Mouse (Mus musculus): Measurements from ENCODE around the gene Acer2.
"Not testable (repeated sequence)": the region's sequence is repeated elsewhere in the genome, so short reads cannot be mapped to it uniquely, and the experiment has no call there.

Acer2 gene

GRCm38 (mm10) chr4:86874146-86874847 is at the start of gene Acer2:
Gene Acer2 (plus strand): TSS chr4:86874396.
- no peak for DNase-seq (ENCODE audit: low read depth)

GRCm38 (mm10) chr4:86825143-86825542 is 49.1 kb upstream of the Acer2 start:
- no peak for DNase-seq (ENCODE audit: low read depth)

GRCm38 (mm10) chr4:86831896-86832295 is 42.3 kb upstream of the Acer2 start:
- no peak for DNase-seq (ENCODE audit: low read depth)

GRCm38 (mm10) chr4:86841141-86841540 is 33.1 kb upstream of the Acer2 start:
- not testable (repeated sequence) for DNase-seq (ENCODE audit: low read depth)

- DNase-seq (ENCODE audit: low read depth), result no peak
Measured at GRCm38 (mm10) chr4:86845384-86845783, 28.8 kb upstream of the Acer2 start.

GRCm38 (mm10) chr4:86847246-86847645 is 26.9 kb upstream of the Acer2 start:
- no peak for DNase-seq (ENCODE audit: low read depth)

- DNase-seq (ENCODE audit: low read depth), result no peak
Measured at GRCm38 (mm10) chr4:86851331-86851730, 22.9 kb upstream of the Acer2 start.

GRCm38 (mm10) chr4:86852018-86852417 is 22.2 kb upstream of the Acer2 start:
- DNase-seq (ENCODE audit: low read depth), result no peak

GRCm38 (mm10) chr4:86852813-86853590 is 21.2 kb upstream of the Acer2 start:
- no peak for DNase-seq (ENCODE audit: low read depth)

GRCm38 (mm10) chr4:86856304-86857112 is 17.7 kb upstream of the Acer2 start:
- no peak for DNase-seq (ENCODE audit: low read depth)

GRCm38 (mm10) chr4:86857113-86858069 is 16.8 kb upstream of the Acer2 start, which contains the start of gene Rps6:
Gene Rps6 (minus strand): TSS chr4:86857412.
- peak; percentile 91 for DNase-seq (ENCODE audit: low read depth)

- no peak for DNase-seq (ENCODE audit: low read depth)
Measured at GRCm38 (mm10) chr4:86858070-86858440, 16.1 kb upstream of the Acer2 start.

GRCm38 (mm10) chr4:86864087-86864486 is 10.1 kb upstream of the Acer2 start:
- no peak for DNase-seq (ENCODE audit: low read depth)

GRCm38 (mm10) chr4:86871988-86872387 is 2.2 kb upstream of the Acer2 start:
- no peak for DNase-seq (ENCODE audit: low read depth)

- DNase-seq (ENCODE audit: low read depth), result no peak
Measured at GRCm38 (mm10) chr4:86873072-86873471, 1.1 kb upstream of the Acer2 start.

GRCm38 (mm10) chr4:86879477-86879876 is 5.3 kb downstream of the Acer2 start:
- no peak for DNase-seq (ENCODE audit: low read depth)

- DNase-seq (ENCODE audit: low read depth), result no peak
Measured at GRCm38 (mm10) chr4:86881178-86881577, 7.0 kb downstream of the Acer2 start.

- no peak for DNase-seq (ENCODE audit: low read depth)
Measured at GRCm38 (mm10) chr4:86882413-86882812, 8.2 kb downstream of the Acer2 start.

- DNase-seq (ENCODE audit: low read depth), result no peak
Measured at GRCm38 (mm10) chr4:86884945-86885344, 10.7 kb downstream of the Acer2 start.

GRCm38 (mm10) chr4:86885790-86886159 is 11.6 kb downstream of the Acer2 start:
- DNase-seq (ENCODE audit: low read depth), result no peak

- DNase-seq (ENCODE audit: low read depth), result no peak
Measured at GRCm38 (mm10) chr4:86886160-86886878, 12.1 kb downstream of the Acer2 start.
